Comparison of ENCODE assay signal across 10 mouse cellular contexts in the genomic region with DNA sequence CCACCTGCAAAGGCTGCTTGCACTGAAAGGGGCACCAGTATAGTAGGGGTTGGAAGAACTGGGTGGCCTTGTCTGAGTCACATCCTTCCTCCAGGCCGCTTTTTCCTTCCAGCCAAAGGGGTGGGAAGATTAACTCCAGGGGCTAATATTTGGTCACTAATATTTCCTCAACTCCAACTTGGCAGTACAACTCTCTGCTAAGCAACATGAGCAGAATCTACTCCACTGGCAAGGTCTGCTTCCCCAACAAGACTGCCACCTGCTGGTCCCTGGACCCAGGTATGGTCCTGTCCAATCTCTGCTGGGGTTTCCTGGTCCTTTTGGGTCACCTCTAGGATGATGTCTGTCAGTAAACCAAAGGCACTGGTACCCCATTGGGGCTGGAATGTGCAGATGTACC. TPM values are rescaled to one million over a fixed set of nuclear protein-coding genes. Genes with fewer than 3 reads are reported as not detected.
DNase-seq lines count a peak whose midpoint lies in the region; ATAC-seq and TF ChIP-seq lines count a peak whose summit lies in the region.
"Had no signal": no experiment of that assay in that cellular context is flagged by ENCODE, and none has a peak within 500 bp of the region (broad histone marks: within the 10 kb centered on the region; RNA-seq: fewer than 3 reads in every experiment).

No protein-coding gene starts in this region.

- peaks cover 4% of the 10 kb centered on the region; the same call in 1 of the 2 replicates for H3K4me1 ChIP-seq in forebrain, embryonic 14.5 days (ENCODE audit: control insufficient read depth, insufficient read depth, low read length)
- peaks cover 12% of the 10 kb centered on the region for H3K4me1 ChIP-seq in forebrain, embryonic 15.5 days
- H3K4me1 ChIP-seq in spleen, adult 2 months (ENCODE audit: control insufficient read depth, insufficient read depth, insufficient read length): peaks cover 6% of the 10 kb centered on the region; the same call in 1 of the 2 replicates
- H3K4me1 ChIP-seq in heart, postnatal 0 days (ENCODE audit: control insufficient read depth, insufficient read depth): no peaks in the 10 kb centered on the region

- H3K4me3 ChIP-seq in forebrain, embryonic 14.5 days (ENCODE audit: low read depth, low read length): no peak overlapping the region
- H3K4me3 ChIP-seq in forebrain, embryonic 15.5 days: no peak overlapping the region
- H3K4me3 ChIP-seq in spleen, adult 2 months (ENCODE audit: extremely low read depth, insufficient read depth, insufficient read length): no peak overlapping the region
- no peak overlapping the region for H3K4me3 ChIP-seq in heart, postnatal 0 days (ENCODE audit: low read depth, low read length)

- peak; percentile 23 for DNase-seq in forebrain, embryonic 14.5 days (ENCODE audit: low spot score)
- peak in 1 of 2 experiments; percentile 17 for DNase-seq in spleen, adult 2 months (ENCODE audit: low read depth in 1 of 2, low spot score in 2 of 2)
- no peak for DNase-seq in spleen, postnatal 36 days (ENCODE audit: low spot score in 2 of 2)
- no peak for DNase-seq in heart, postnatal 0 days (ENCODE audit: low spot score)
- DNase-seq in naive thymus-derived CD4-positive, alpha-beta T cell, adult 2 months (ENCODE audit: low read depth): peak; percentile 40
- no peak for DNase-seq in spleen, adult 12 weeks (ENCODE audit: low spot score)
- DNase-seq in layer of hippocampus, adult 9-10 months (ENCODE audit: low spot score): no peak

- no peak for TF ChIP-seq POLR2A in spleen, adult 2 months (IDR thresholded peaks at IDR 0.05; ENCODE audit: low read depth, low read length)

- no peak overlapping the region for H3K27ac ChIP-seq in forebrain, embryonic 14.5 days (ENCODE audit: low read depth, low read length)
- no peak overlapping the region for H3K27ac ChIP-seq in forebrain, embryonic 15.5 days (replicated peaks)
- no peak overlapping the region for H3K27ac ChIP-seq in spleen, adult 2 months (ENCODE audit: insufficient read depth, low read length)
- no peak overlapping the region for H3K27ac ChIP-seq in heart, postnatal 0 days (ENCODE audit: low read depth)

- no peaks in the 10 kb centered on the region for H3K9me3 ChIP-seq in forebrain, embryonic 14.5 days (replicated peaks; ENCODE audit: control insufficient read depth, low read length)
- H3K9me3 ChIP-seq in forebrain, embryonic 15.5 days: no peaks in the 10 kb centered on the region
- H3K9me3 ChIP-seq in heart, postnatal 0 days (replicated peaks; ENCODE audit: control insufficient read depth, low read length): no peaks in the 10 kb centered on the region

- no peak overlapping the region for H3K4me2 ChIP-seq in forebrain, embryonic 14.5 days (ENCODE audit: low read length)
- no peak overlapping the region for H3K4me2 ChIP-seq in forebrain, embryonic 15.5 days (replicated peaks)
- no peak overlapping the region for H3K4me2 ChIP-seq in heart, postnatal 0 days (ENCODE audit: low read depth, low read length)

- H3K9ac ChIP-seq in forebrain, embryonic 14.5 days (ENCODE audit: low read length): no peak overlapping the region
- no peak overlapping the region for H3K9ac ChIP-seq in forebrain, embryonic 15.5 days (replicated peaks)
- H3K9ac ChIP-seq in heart, postnatal 0 days (replicated peaks; ENCODE audit: low read depth, low read length): no peak overlapping the region

- H3K27me3 ChIP-seq in forebrain, embryonic 14.5 days (replicated peaks; ENCODE audit: control insufficient read depth, insufficient read depth, low read length): peaks cover 22% of the 10 kb centered on the region
- peaks cover 12% of the 10 kb centered on the region; the same call in 1 of the 2 replicates for H3K27me3 ChIP-seq in forebrain, embryonic 15.5 days
- peaks cover 8% of the 10 kb centered on the region; the same call in 1 of the 2 replicates for H3K27me3 ChIP-seq in spleen, adult 2 months (ENCODE audit: control insufficient read depth, insufficient read depth, low read length)
- peaks cover 33% of the 10 kb centered on the region for H3K27me3 ChIP-seq in heart, postnatal 0 days (ENCODE audit: control insufficient read depth, insufficient read depth, low read length)

- ATAC-seq in forebrain, embryonic 14.5 days: no peak
- ATAC-seq in forebrain, embryonic 15.5 days (replicated peaks): no peak
- no peak for ATAC-seq in heart, postnatal 0 days (ENCODE audit: insufficient read depth, low read depth)
- ATAC-seq: Patski had no signal

- H3K36me3 ChIP-seq in forebrain, embryonic 14.5 days (ENCODE audit: control insufficient read depth, insufficient read depth, low read length): no peaks in the 10 kb centered on the region
- H3K36me3 ChIP-seq in forebrain, embryonic 15.5 days: no peaks in the 10 kb centered on the region
- H3K36me3 ChIP-seq in spleen, adult 2 months (ENCODE audit: control insufficient read depth, insufficient read depth, low read length): no peaks in the 10 kb centered on the region
- no peaks in the 10 kb centered on the region for H3K36me3 ChIP-seq in heart, postnatal 0 days (replicated peaks; ENCODE audit: control insufficient read depth, insufficient read depth, low read length)

- no peak for TF ChIP-seq EP300 in heart, postnatal 0 days (IDR thresholded peaks at IDR 0.05; ENCODE audit: low read depth)

- peak; percentile 19; the same call in 1 of the 2 replicates for TF ChIP-seq CTCF in spleen, adult 2 months (IDR thresholded peaks at IDR 0.05; ENCODE audit: extremely low read depth, insufficient read depth, insufficient read length, insufficient replicate concordance)
- TF ChIP-seq CTCF in heart, postnatal 0 days (IDR thresholded peaks at IDR 0.05; ENCODE audit: low read depth): peak; percentile 71

- WGBS in forebrain, embryonic 14.5 days: 67% methylated on average over 1 of the region's 1 CpGs
- WGBS in forebrain, embryonic 15.5 days: 68% methylated on average over 1 of the region's 1 CpGs
- WGBS in spleen, adult 2 months: 33% methylated on average over 1 of the region's 1 CpGs
- 21% methylated on average over 1 of the region's 1 CpGs for WGBS in heart, postnatal 0 days

RNA-seq across cellular contexts. Expression of a gene that starts 1.8 kb away (rescaled TPM):
- polyA plus RNA-seq in forebrain, embryonic 14.5 days (2014; fragmentation: Nextera tagmentation; extraction: Ambion mirVana): 1.9 and 3.1 TPM in 2 replicates
- 2.3 and 2.5 TPM in 2 replicates for polyA plus RNA-seq in forebrain, embryonic 15.5 days (2015; fragmentation: Nextera tagmentation; extraction: Ambion mirVana)
- 14.6 and 32.5 TPM in 2 replicates for polyA plus RNA-seq in spleen, adult 2 months (2012; rRNA removed)
- 6.1 and 17.1 TPM in 2 replicates for total RNA-seq in heart, postnatal 0 days (2014; rRNA removed; ENCODE audit: low replicate concordance)
- polyA plus RNA-seq in heart, postnatal 0 days (2015; fragmentation: Nextera tagmentation; extraction: Ambion mirVana): 3.3 and 3.7 TPM in 2 replicates

RNA-seq across cellular contexts. Expression of a gene that starts 16.4 kb away (rescaled TPM):
- 26.0 and 32.5 TPM in 2 replicates for polyA plus RNA-seq in forebrain, embryonic 14.5 days (2014; fragmentation: Nextera tagmentation; extraction: Ambion mirVana)
- 32.3 and 32.5 TPM in 2 replicates for polyA plus RNA-seq in forebrain, embryonic 15.5 days (2015; fragmentation: Nextera tagmentation; extraction: Ambion mirVana)
- 1.9 and 2.8 TPM in 2 replicates for polyA plus RNA-seq in spleen, adult 2 months (2012; rRNA removed)
- total RNA-seq in heart, postnatal 0 days (2014; rRNA removed; ENCODE audit: low replicate concordance): 9.5 and 11.4 TPM in 2 replicates
- polyA plus RNA-seq in heart, postnatal 0 days (2015; fragmentation: Nextera tagmentation; extraction: Ambion mirVana): 5.9 and 7.1 TPM in 2 replicates

RNA-seq across cellular contexts. Expression of a gene that starts 25.0 kb away (rescaled TPM):
- polyA plus RNA-seq in forebrain, embryonic 14.5 days (2014; fragmentation: Nextera tagmentation; extraction: Ambion mirVana): not detected in 2 replicates
- 0.08 TPM in 1 of 2 replicates, not detected in the other for polyA plus RNA-seq in forebrain, embryonic 15.5 days (2015; fragmentation: Nextera tagmentation; extraction: Ambion mirVana)
- not detected in 2 replicates for polyA plus RNA-seq in spleen, adult 2 months (2012; rRNA removed)
- total RNA-seq in heart, postnatal 0 days (2014; rRNA removed; ENCODE audit: low replicate concordance): not detected in 2 replicates
- polyA plus RNA-seq in heart, postnatal 0 days (2015; fragmentation: Nextera tagmentation; extraction: Ambion mirVana): not detected in 2 replicates
- polyA plus RNA-seq: heart, embryonic 14.5 days; Patski had no signal

RNA-seq across cellular contexts. Expression of a gene that starts 38.4 kb away (rescaled TPM):
- polyA plus RNA-seq in forebrain, embryonic 14.5 days (2014; fragmentation: Nextera tagmentation; extraction: Ambion mirVana): 0.48 and 0.57 TPM in 2 replicates
- 0.57 and 0.59 TPM in 2 replicates for polyA plus RNA-seq in forebrain, embryonic 15.5 days (2015; fragmentation: Nextera tagmentation; extraction: Ambion mirVana)
- polyA plus RNA-seq in spleen, adult 2 months (2012; rRNA removed): 0.35 and 0.56 TPM in 2 replicates
- 0.97 TPM in 1 of 2 replicates, not detected in the other for total RNA-seq in heart, postnatal 0 days (2014; rRNA removed; ENCODE audit: low replicate concordance)
- 0.10 and 0.12 TPM in 2 replicates for polyA plus RNA-seq in heart, postnatal 0 days (2015; fragmentation: Nextera tagmentation; extraction: Ambion mirVana)
- polyA plus RNA-seq: Patski had no signal

Comparison
In these comparisons a context has a peak if more than half of its experiments do, and no peak if none do; other contexts are left out.
1. DNase-seq: peak in forebrain, embryonic 14.5 days (single experiment) and naive thymus-derived CD4-positive, alpha-beta T cell, adult 2 months (single experiment); none in spleen, postnatal 36 days (0 of 2), heart, postnatal 0 days (single experiment), spleen, adult 12 weeks (single experiment) and layer of hippocampus, adult 9-10 months (single experiment).